Mouse (Mus musculus) liver, embryonic 14.5 days (tissue): Measurements from ENCODE around the gene Samd9l.
"Not testable (repeated sequence)": the region's sequence is repeated elsewhere in the genome, so short reads cannot be mapped to it uniquely, and the experiment has no call there.

Source experiments
- CTCF ChIP-seq: IDR thresholded peaks from 2 replicates; pipeline ENCODE4 v1.5.1; 2016; ENCODE audit warnings: antibody characterized with exemption, low read depth, control low read depth
- EP300 ChIP-seq: IDR thresholded peaks from 2 replicates; pipeline ENCODE4 v1.6.1; 2016; ENCODE audit warnings: antibody characterized with exemption, low read depth

- not testable (repeated sequence) for TF ChIP-seq CTCF, EP300
Measured at GRCm38 (mm10) chr6:3340928-3341327, 58.4 kb downstream of the Samd9l start.
